Comparison of ENCODE assay signal across 8 mouse cellular contexts in genomic region chr7:123030295-123030694, GRCm38 (mm10).
DNase-seq lines count a peak whose midpoint lies in the region; ATAC-seq and TF ChIP-seq lines count a peak whose summit lies in the region.

No protein-coding gene starts in this region.

- no peaks in the 10 kb centered on the region for H3K9me3 ChIP-seq in heart, postnatal 0 days (replicated peaks; ENCODE audit: control insufficient read depth, low read length)
- no peaks in the 10 kb centered on the region for H3K9me3 ChIP-seq in embryonic facial prominence, embryonic 13.5 days
- no peaks in the 10 kb centered on the region for H3K9me3 ChIP-seq in hindbrain, embryonic 16.5 days (ENCODE audit: control insufficient read depth, low read length)
- H3K9me3 ChIP-seq in midbrain, embryonic 16.5 days (replicated peaks; ENCODE audit: control insufficient read depth, low read length, poor library complexity, severe bottlenecking) = no peaks in the 10 kb centered on the region

- no peak for ATAC-seq in heart, postnatal 0 days (ENCODE audit: insufficient read depth, low read depth)
- no peak for ATAC-seq in embryonic facial prominence, embryonic 13.5 days (ENCODE audit: insufficient number of reproducible peaks, insufficient read depth, low FRiP score, low TSS enrichment, low read depth)
- peak; percentile 31 for ATAC-seq in hindbrain, embryonic 16.5 days
- ATAC-seq in midbrain, embryonic 16.5 days = peak; percentile 57

- TF ChIP-seq CTCF in heart, postnatal 0 days (IDR thresholded peaks at IDR 0.05; ENCODE audit: low read depth) = no peak

- H3K27ac ChIP-seq in heart, postnatal 0 days (ENCODE audit: low read depth) = no peak overlapping the region
- peak overlapping the region; percentile 60; the same call in 1 of the 2 replicates for H3K27ac ChIP-seq in embryonic facial prominence, embryonic 13.5 days
- peak overlapping the region; percentile 92 for H3K27ac ChIP-seq in hindbrain, embryonic 16.5 days (ENCODE audit: low read depth, low read length)
- H3K27ac ChIP-seq in midbrain, embryonic 16.5 days (ENCODE audit: low read length) = peak overlapping the region; percentile 98

- no peak for TF ChIP-seq EP300 in heart, postnatal 0 days (IDR thresholded peaks at IDR 0.05; ENCODE audit: low read depth)

- no peak for DNase-seq in heart, postnatal 0 days (ENCODE audit: low spot score)
- DNase-seq in heart, postnatal 14 days = no peak
- DNase-seq in gastrocnemius, postnatal 25 days = no peak
- DNase-seq in left cerebral cortex, adult 18-20 months (ENCODE audit: low spot score in 2 of 2) = no peak
- DNase-seq in urinary bladder, postnatal 10 days (ENCODE audit: low spot score) = no peak

- H3K4me3 ChIP-seq in heart, postnatal 0 days (ENCODE audit: low read depth, low read length) = peak overlapping the region; percentile 40
- peak overlapping the region; percentile 43 for H3K4me3 ChIP-seq in embryonic facial prominence, embryonic 13.5 days
- H3K4me3 ChIP-seq in hindbrain, embryonic 16.5 days (ENCODE audit: low read length) = peak overlapping the region; percentile 54
- H3K4me3 ChIP-seq in midbrain, embryonic 16.5 days (ENCODE audit: low read depth, low read length) = peak overlapping the region; percentile 52

- intact Hi-C loops in heart, postnatal 14 days (cut with DNase I) = no loop called here

- H3K4me2 ChIP-seq in heart, postnatal 0 days (ENCODE audit: low read depth, low read length) = peak overlapping the region; percentile 62
- H3K4me2 ChIP-seq in embryonic facial prominence, embryonic 13.5 days = peak overlapping the region; percentile 88
- H3K4me2 ChIP-seq in hindbrain, embryonic 16.5 days (ENCODE audit: low read length) = peak overlapping the region; percentile 94
- peak overlapping the region; percentile 84 for H3K4me2 ChIP-seq in midbrain, embryonic 16.5 days (ENCODE audit: low read length)

- H3K4me1 ChIP-seq in heart, postnatal 0 days (ENCODE audit: control insufficient read depth, insufficient read depth) = peaks cover 8% of the 10 kb centered on the region
- H3K4me1 ChIP-seq in embryonic facial prominence, embryonic 13.5 days = peaks cover 17% of the 10 kb centered on the region
- H3K4me1 ChIP-seq in hindbrain, embryonic 16.5 days (ENCODE audit: control insufficient read depth, insufficient read depth, low read depth, low read length) = peaks cover 16% of the 10 kb centered on the region
- H3K4me1 ChIP-seq in midbrain, embryonic 16.5 days (ENCODE audit: control insufficient read depth, insufficient read depth, low read length) = peaks cover 26% of the 10 kb centered on the region

- H3K36me3 ChIP-seq in heart, postnatal 0 days (replicated peaks; ENCODE audit: control insufficient read depth, insufficient read depth, low read length) = no peaks in the 10 kb centered on the region
- no peaks in the 10 kb centered on the region for H3K36me3 ChIP-seq in embryonic facial prominence, embryonic 13.5 days
- no peaks in the 10 kb centered on the region for H3K36me3 ChIP-seq in hindbrain, embryonic 16.5 days (ENCODE audit: control insufficient read depth, insufficient read depth, low read length)
- H3K36me3 ChIP-seq in midbrain, embryonic 16.5 days (ENCODE audit: control insufficient read depth, insufficient read depth, low read length) = no peaks in the 10 kb centered on the region

- H3K9ac ChIP-seq in heart, postnatal 0 days (replicated peaks; ENCODE audit: low read depth, low read length) = peak overlapping the region; percentile 27
- 0 out of 2 replicates have a peak overlapping the region, but pooled peaks have one; percentile 67 for H3K9ac ChIP-seq in embryonic facial prominence, embryonic 13.5 days
- H3K9ac ChIP-seq in hindbrain, embryonic 16.5 days (ENCODE audit: low read depth, low read length) = peak overlapping the region; percentile 72
- peak overlapping the region; percentile 83 for H3K9ac ChIP-seq in midbrain, embryonic 16.5 days (ENCODE audit: low read depth, low read length)

- 0 out of 2 replicates have a peak, but pooled peaks cover 3% of the 10 kb centered on the region for H3K27me3 ChIP-seq in heart, postnatal 0 days (ENCODE audit: control insufficient read depth, insufficient read depth, low read length)
- H3K27me3 ChIP-seq in embryonic facial prominence, embryonic 13.5 days = no peaks in the 10 kb centered on the region
- no peaks in the 10 kb centered on the region for H3K27me3 ChIP-seq in hindbrain, embryonic 16.5 days (replicated peaks; ENCODE audit: control insufficient read depth, insufficient read depth, low read length)
- no peaks in the 10 kb centered on the region for H3K27me3 ChIP-seq in midbrain, embryonic 16.5 days (ENCODE audit: control insufficient read depth, insufficient read depth, low read depth, low read length)

- 23% methylated on average over 13 of the region's 13 CpGs for WGBS in heart, postnatal 0 days
- WGBS in embryonic facial prominence, embryonic 13.5 days = 18% methylated on average over 13 of the region's 13 CpGs
- WGBS in hindbrain, embryonic 16.5 days = 6% methylated on average over 13 of the region's 13 CpGs
- 6% methylated on average over 13 of the region's 13 CpGs for WGBS in midbrain, embryonic 16.5 days

Comparison
In these comparisons a context has a peak if more than half of its experiments do, and no peak if none do; other contexts are left out.
1. ATAC-seq: peak in hindbrain, embryonic 16.5 days (single experiment) and midbrain, embryonic 16.5 days (single experiment); none in heart, postnatal 0 days (single experiment) and embryonic facial prominence, embryonic 13.5 days (single experiment).
2. H3K9ac ChIP-seq: peak in every context shown above with its lines; median percentile 83 in midbrain, embryonic 16.5 days; 72 in hindbrain, embryonic 16.5 days; 67 in embryonic facial prominence, embryonic 13.5 days; 27 in heart, postnatal 0 days.
3. Peak in every context shown above with its lines, with median percentiles within 50 percentile points of each other: H3K4me2 ChIP-seq and H3K4me3 ChIP-seq.